In genomic region chr10:124528175-124528574, GRCm38 (mm10) we compare ENCODE assay signal across 4 mouse cellular contexts.
"Had no signal": no experiment of that assay in that cellular context is flagged by ENCODE, and none has a peak within 500 bp of the region (broad histone marks: within the 10 kb centered on the region; RNA-seq: fewer than 3 reads in every experiment).

No protein-coding gene starts in this region.

- H3K36me3 ChIP-seq: neural tube, embryonic 13.5 days; neural tube, embryonic 15.5 days; stomach, embryonic 15.5 days had no signal

- H3K4me3 ChIP-seq: neural tube, embryonic 13.5 days; neural tube, embryonic 15.5 days; stomach, embryonic 15.5 days had no signal

- H3K9me3 ChIP-seq: neural tube, embryonic 13.5 days; neural tube, embryonic 15.5 days; stomach, embryonic 15.5 days had no signal

- H3K27me3 ChIP-seq: neural tube, embryonic 13.5 days; neural tube, embryonic 15.5 days; stomach, embryonic 15.5 days had no signal

- H3K4me2 ChIP-seq: neural tube, embryonic 13.5 days; neural tube, embryonic 15.5 days; stomach, embryonic 15.5 days had no signal

- H3K4me1 ChIP-seq: neural tube, embryonic 13.5 days; neural tube, embryonic 15.5 days; stomach, embryonic 15.5 days had no signal

- H3K9ac ChIP-seq: neural tube, embryonic 13.5 days; neural tube, embryonic 15.5 days; stomach, embryonic 15.5 days had no signal

- H3K27ac ChIP-seq: neural tube, embryonic 13.5 days; neural tube, embryonic 15.5 days; stomach, embryonic 15.5 days; stomach, postnatal 0 days had no signal
